Mouse (Mus musculus) ES-Bruce4 (cell line): ENCODE data around the gene Amd1.

Source experiments
- CTCF ChIP-seq: IDR thresholded peaks from one replicate; pipeline ENCODE4 v1.8.1; 2011; ENCODE audit warnings: low read depth, low read length
- EP300 ChIP-seq: IDR thresholded peaks from 2 replicates; pipeline ENCODE4 v1.6.1; 2011; ENCODE audit warnings: low read depth, low read length; ENCODE audit not compliant: insufficient read depth

GRCm38 (mm10) chr10:40347461-40347954, 45.5 kb upstream of the Amd1 start:
- no peak for TF ChIP-seq CTCF
- TF ChIP-seq EP300, result no peak
